Mouse (Mus musculus): ENCODE results near the gene Rrp7a. TPM values are rescaled to one million over a fixed set of nuclear protein-coding genes. Genes with fewer than 3 reads are reported as not detected.

Rrp7a gene
- polyA plus RNA-seq, 1 experiment, result 171 TPM

DNA sequence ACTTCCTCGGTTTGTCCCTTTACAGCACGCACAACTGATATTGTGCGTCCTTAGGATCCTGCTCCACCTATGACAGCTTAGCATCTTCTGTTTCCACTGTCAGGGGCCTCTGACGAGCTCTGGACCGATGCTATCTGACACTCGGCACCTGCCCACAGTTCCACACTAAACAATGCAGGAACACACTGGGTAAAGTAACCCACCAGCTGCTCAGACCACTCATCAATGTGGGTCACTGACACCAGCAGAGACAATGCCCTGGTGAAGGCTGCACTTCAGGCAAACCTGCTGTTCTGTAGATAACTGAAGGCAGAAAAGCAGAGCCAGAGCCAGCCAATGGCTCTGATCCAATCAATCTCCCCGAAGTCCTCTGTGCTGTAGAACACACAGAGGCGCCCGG, 4.0 kb upstream of the Rrp7a start:
- Histone ChIP-seq H3K27me3 (ENCODE audit: control insufficient read depth, insufficient read depth, insufficient read length) (no peaks in the 10 kb centered on the region), H3ac (ENCODE audit: control insufficient read depth, insufficient read length, low read depth) (no peak overlapping the region), H3K79me3 (ENCODE audit: low read depth) (peaks cover 3% of the 10 kb centered on the region), H3K4me3 (ENCODE audit: insufficient read depth, poor library complexity, severe bottlenecking) (no peak overlapping the region), H3K36me3 (ENCODE audit: control insufficient read depth, insufficient read depth) (peaks cover 63% of the 10 kb centered on the region), H3K79me2 (ENCODE audit: control insufficient read depth, insufficient read depth) (peaks cover 11% of the 10 kb centered on the region)
- TF ChIP-seq CTCF (IDR thresholded peaks at IDR 0.05; ENCODE audit: control insufficient read depth, insufficient read depth, insufficient read length) (no peak), MAX (IDR thresholded peaks at IDR 0.05) (no peak)

DNA sequence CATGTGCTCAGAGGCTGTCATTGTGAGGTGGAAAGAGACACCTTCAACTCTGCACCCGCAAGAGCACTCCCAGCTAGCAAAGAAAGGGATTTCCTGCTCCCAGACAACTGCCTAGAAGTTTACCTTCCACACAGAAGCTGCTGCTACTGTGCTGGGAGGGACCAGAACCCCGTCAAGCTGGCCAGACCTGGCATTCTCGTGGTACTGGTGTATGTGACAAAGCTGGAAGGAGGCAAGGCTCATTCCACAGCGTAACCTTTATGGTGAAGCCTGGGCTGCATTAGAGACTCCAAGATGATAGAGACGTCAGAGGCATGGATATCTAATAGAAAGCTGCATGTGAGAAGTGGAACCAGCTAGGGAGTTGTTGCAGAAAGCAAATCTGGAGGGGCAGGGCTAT, 2.0 kb upstream of the Rrp7a start:
- H3ac ChIP-seq (ENCODE audit: control insufficient read depth, insufficient read length, low read depth), result no peak overlapping the region
- H3K36me3 ChIP-seq (ENCODE audit: control insufficient read depth, insufficient read depth), result peaks cover 64% of the 10 kb centered on the region
- peaks cover 30% of the 10 kb centered on the region for H3K79me2 ChIP-seq (ENCODE audit: control insufficient read depth, insufficient read depth)
- TF ChIP-seq MAX (IDR thresholded peaks at IDR 0.05) (no peak), MYOG (IDR thresholded peaks at IDR 0.05; ENCODE audit: control insufficient read depth, extremely low read depth, insufficient read length) (no peak), USF1 (IDR thresholded peaks at IDR 0.05; ENCODE audit: low read depth) (no peak), CTCF (IDR thresholded peaks at IDR 0.05; ENCODE audit: control insufficient read depth, insufficient read depth, insufficient read length) (no peak), MYOD1 (IDR thresholded peaks at IDR 0.05; ENCODE audit: control insufficient read depth, insufficient read length, low read depth) (no peak), FOSL1 (IDR thresholded peaks at IDR 0.05; ENCODE audit: insufficient read depth, low read length, poor library complexity, severe bottlenecking) (no peak), CEBPB (IDR thresholded peaks at IDR 0.05; ENCODE audit: low read depth) (no peak)
- peaks cover 20% of the 10 kb centered on the region for H3K79me3 ChIP-seq (ENCODE audit: low read depth)
- no peaks in the 10 kb centered on the region for H3K27me3 ChIP-seq (ENCODE audit: control insufficient read depth, insufficient read depth, insufficient read length)
- H3K4me3 ChIP-seq (ENCODE audit: insufficient read depth, poor library complexity, severe bottlenecking), result no peak overlapping the region

DNA sequence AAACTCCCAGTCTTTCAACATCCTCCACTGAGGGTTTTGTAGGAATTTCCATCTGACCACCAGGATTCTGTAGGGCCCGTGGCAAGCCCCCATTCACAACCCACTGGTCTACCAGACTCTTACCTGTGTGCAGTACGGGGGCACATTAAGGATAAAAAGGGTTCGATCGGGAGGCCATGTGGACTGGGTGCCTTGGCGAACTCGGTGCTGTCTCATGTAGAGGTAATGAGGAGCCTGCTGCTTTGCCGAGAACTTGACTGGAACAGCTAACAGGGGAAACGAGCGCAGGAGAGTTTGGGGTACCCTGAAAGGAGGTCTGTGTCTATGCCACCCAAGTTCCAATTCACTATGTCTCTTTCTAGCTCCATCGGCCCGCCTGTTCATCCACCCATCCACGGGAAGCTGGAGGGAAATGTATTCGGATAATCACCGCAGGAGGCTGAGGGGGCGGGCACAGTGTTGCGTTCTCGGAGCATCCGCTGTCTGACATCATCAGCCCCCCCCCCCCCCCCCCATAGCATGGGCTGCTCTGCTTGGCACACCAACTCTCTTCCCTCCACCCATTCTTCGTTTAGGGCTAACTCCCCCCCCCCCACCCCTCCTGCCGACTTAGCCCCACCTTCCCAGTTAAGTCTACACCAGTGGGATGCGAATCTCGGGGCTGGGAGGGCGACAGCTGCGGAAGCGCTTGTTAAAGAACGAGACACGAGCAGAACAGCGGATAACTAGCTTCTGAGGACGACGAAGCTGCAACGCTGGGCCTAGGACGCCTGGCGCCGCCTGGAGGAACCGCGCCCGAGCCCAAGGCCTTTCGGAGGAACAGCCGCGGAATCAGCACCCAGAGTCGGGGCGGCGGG, 664 bp downstream of the Rrp7a start:
- Histone ChIP-seq H3K79me2 (ENCODE audit: control insufficient read depth, insufficient read depth) (peaks cover 49% of the 10 kb centered on the region), H3K4me3 (ENCODE audit: insufficient read depth, poor library complexity, severe bottlenecking) (peak overlapping the region; percentile 100), H3K27me3 (ENCODE audit: control insufficient read depth, insufficient read depth, insufficient read length) (no peaks in the 10 kb centered on the region), H3K36me3 (ENCODE audit: control insufficient read depth, insufficient read depth) (peaks cover 63% of the 10 kb centered on the region), H3ac (ENCODE audit: control insufficient read depth, insufficient read length, low read depth) (peak overlapping the region; percentile 95), H3K79me3 (ENCODE audit: low read depth) (peaks cover 25% of the 10 kb centered on the region)
- TF ChIP-seq CTCF (IDR thresholded peaks at IDR 0.05; ENCODE audit: control insufficient read depth, insufficient read depth, insufficient read length) (no peak), MYOD1 (IDR thresholded peaks at IDR 0.05; ENCODE audit: control insufficient read depth, insufficient read length, low read depth) (no peak), MAX (IDR thresholded peaks at IDR 0.05) (no peak), MYOG (IDR thresholded peaks at IDR 0.05; ENCODE audit: control insufficient read depth, extremely low read depth, insufficient read length) (no peak), CEBPB (IDR thresholded peaks at IDR 0.05; ENCODE audit: low read depth) (no peak), USF1 (IDR thresholded peaks at IDR 0.05; ENCODE audit: low read depth) (no peak), FOSL1 (IDR thresholded peaks at IDR 0.05; ENCODE audit: insufficient read depth, low read length, poor library complexity, severe bottlenecking) (no peak)

DNA sequence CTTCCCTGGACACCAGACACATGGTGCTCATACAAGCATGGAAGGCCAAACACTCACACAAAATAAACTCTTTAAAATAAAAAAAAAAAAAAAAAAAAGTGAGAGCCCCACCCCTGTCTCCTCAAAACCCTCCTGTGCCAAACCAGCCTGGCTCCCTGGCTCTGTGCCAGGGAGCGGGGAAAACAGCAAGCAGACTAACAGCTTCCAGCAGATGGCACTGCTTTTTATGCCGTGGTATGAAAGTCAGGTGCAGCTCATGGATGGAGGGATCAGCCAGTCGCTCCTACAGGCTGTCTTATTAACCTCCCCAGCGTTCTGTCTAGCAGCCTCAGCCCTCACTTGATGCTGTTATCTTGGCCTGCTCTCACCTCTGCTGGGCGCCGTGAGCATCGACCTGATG, 4.2 kb downstream of the Rrp7a start:
- peaks cover 25% of the 10 kb centered on the region for H3K79me3 ChIP-seq (ENCODE audit: low read depth)
- H3K27me3 ChIP-seq (ENCODE audit: control insufficient read depth, insufficient read depth, insufficient read length), result no peaks in the 10 kb centered on the region
- no peak overlapping the region for H3ac ChIP-seq (ENCODE audit: control insufficient read depth, insufficient read length, low read depth)
- TF ChIP-seq CTCF (IDR thresholded peaks at IDR 0.05; ENCODE audit: control insufficient read depth, insufficient read depth, insufficient read length), result peak; percentile 47
- no peak for TF ChIP-seq MYOD1 (IDR thresholded peaks at IDR 0.05; ENCODE audit: control insufficient read depth, insufficient read length, low read depth)
- H3K36me3 ChIP-seq (ENCODE audit: control insufficient read depth, insufficient read depth), result peaks cover 77% of the 10 kb centered on the region
- H3K4me3 ChIP-seq (ENCODE audit: insufficient read depth, poor library complexity, severe bottlenecking), result no peak overlapping the region
- H3K79me2 ChIP-seq (ENCODE audit: control insufficient read depth, insufficient read depth), result peaks cover 49% of the 10 kb centered on the region

DNA sequence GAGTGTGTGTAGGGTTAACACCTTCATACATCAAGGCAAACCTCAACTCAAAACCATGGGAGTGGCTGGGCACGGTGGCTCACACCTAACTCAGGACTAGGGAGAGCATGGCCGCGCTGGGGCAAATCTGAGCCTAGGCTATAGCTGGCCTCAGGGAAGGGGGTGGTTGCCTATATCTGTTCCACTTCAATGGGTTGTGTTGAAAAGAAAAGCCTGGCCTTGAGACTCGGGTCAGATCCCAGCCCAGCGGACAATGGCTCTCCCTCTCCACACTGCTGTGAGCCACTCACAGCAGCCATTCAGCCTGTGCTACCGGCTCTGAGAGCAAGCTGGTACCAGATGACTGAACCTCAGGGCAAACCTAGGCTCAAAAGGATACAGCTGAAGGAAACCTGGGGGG, 7.5 kb downstream of the Rrp7a start:
- H3K4me3 ChIP-seq (ENCODE audit: insufficient read depth, poor library complexity, severe bottlenecking), result no peak overlapping the region

DNA sequence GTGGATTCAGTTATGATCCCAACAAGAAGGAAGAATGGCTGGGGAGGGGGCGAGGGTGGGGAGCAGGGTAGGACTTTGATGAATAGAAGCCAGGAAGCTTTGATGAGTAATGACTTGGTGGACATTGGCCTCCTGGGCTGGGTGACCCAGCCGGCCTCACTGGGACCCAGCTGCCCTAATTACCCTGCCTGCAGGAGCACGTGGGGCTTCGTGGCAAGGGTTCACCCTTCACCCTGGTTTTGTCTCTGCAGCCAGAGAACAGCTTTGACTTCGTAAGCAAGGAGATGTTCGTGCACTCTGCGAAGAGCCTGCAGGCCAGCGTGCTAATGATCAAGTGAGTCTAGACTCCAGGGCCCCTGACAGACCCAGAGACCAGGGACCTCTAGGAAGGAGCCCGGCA, 8.5 kb downstream of the Rrp7a start:
- H3K79me2 ChIP-seq (ENCODE audit: control insufficient read depth, insufficient read depth), result peaks cover 14% of the 10 kb centered on the region
- TF ChIP-seq MAX (IDR thresholded peaks at IDR 0.05) (no peak), MYOG (IDR thresholded peaks at IDR 0.05; ENCODE audit: control insufficient read depth, extremely low read depth, insufficient read length) (no peak), CEBPB (IDR thresholded peaks at IDR 0.05; ENCODE audit: low read depth) (no peak), USF1 (IDR thresholded peaks at IDR 0.05; ENCODE audit: low read depth) (no peak), MYOD1 (IDR thresholded peaks at IDR 0.05; ENCODE audit: control insufficient read depth, insufficient read length, low read depth) (no peak), CTCF (IDR thresholded peaks at IDR 0.05; ENCODE audit: control insufficient read depth, insufficient read depth, insufficient read length) (no peak), FOSL1 (IDR thresholded peaks at IDR 0.05; ENCODE audit: insufficient read depth, low read length, poor library complexity, severe bottlenecking) (no peak)
- H3ac ChIP-seq (ENCODE audit: control insufficient read depth, insufficient read length, low read depth), result no peak overlapping the region
- H3K4me3 ChIP-seq (ENCODE audit: insufficient read depth, poor library complexity, severe bottlenecking), result no peak overlapping the region
- peaks cover 57% of the 10 kb centered on the region for H3K36me3 ChIP-seq (ENCODE audit: control insufficient read depth, insufficient read depth)
- H3K79me3 ChIP-seq (ENCODE audit: low read depth), result peaks cover under 1% of the 10 kb centered on the region
- H3K27me3 ChIP-seq (ENCODE audit: control insufficient read depth, insufficient read depth, insufficient read length), result no peaks in the 10 kb centered on the region

More for the DNA sequence above, 7.5 kb downstream of the Rrp7a start:
- Histone ChIP-seq H3K36me3 (ENCODE audit: control insufficient read depth, insufficient read depth) (peaks cover 62% of the 10 kb centered on the region), H3K79me2 (ENCODE audit: control insufficient read depth, insufficient read depth) (peaks cover 24% of the 10 kb centered on the region), H3ac (ENCODE audit: control insufficient read depth, insufficient read length, low read depth) (no peak overlapping the region), H3K79me3 (ENCODE audit: low read depth) (peaks cover 8% of the 10 kb centered on the region), H3K27me3 (ENCODE audit: control insufficient read depth, insufficient read depth, insufficient read length) (no peaks in the 10 kb centered on the region)
- TF ChIP-seq MYOD1 (IDR thresholded peaks at IDR 0.05; ENCODE audit: control insufficient read depth, insufficient read length, low read depth) (no peak), FOSL1 (IDR thresholded peaks at IDR 0.05; ENCODE audit: insufficient read depth, low read length, poor library complexity, severe bottlenecking) (no peak), MAX (IDR thresholded peaks at IDR 0.05) (no peak), USF1 (IDR thresholded peaks at IDR 0.05; ENCODE audit: low read depth) (no peak), MYOG (IDR thresholded peaks at IDR 0.05; ENCODE audit: control insufficient read depth, extremely low read depth, insufficient read length) (no peak), CEBPB (IDR thresholded peaks at IDR 0.05; ENCODE audit: low read depth) (no peak), CTCF (IDR thresholded peaks at IDR 0.05; ENCODE audit: control insufficient read depth, insufficient read depth, insufficient read length) (no peak)
